17 mouse cellular contexts compared by ENCODE assay signal in the genomic region with DNA sequence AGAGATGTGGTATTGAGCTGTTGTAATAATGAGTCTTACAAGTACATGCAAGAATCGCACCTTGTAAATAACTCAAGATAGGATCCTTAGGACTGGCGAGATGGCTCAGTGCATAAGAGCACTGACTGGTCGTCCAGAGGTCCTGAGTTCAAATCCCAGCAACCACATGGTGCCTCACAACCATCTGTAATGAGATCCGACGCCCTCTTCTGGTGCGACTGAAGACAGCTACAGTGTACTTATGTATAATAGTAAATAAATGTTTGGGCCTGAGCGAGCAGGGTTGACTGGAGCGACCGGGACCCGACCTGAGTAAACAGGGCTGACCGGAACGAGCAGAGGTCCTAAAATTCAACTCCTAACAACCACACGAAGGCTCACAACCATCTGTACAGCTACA. TPM values are rescaled to one million over a fixed set of nuclear protein-coding genes. Genes with fewer than 3 reads are reported as not detected.
DNase-seq lines count a peak whose midpoint lies in the region; ATAC-seq and TF ChIP-seq lines count a peak whose summit lies in the region.
"Not testable (repeated sequence)": the region's sequence is repeated elsewhere in the genome, so short reads cannot be mapped to it uniquely, and the experiment has no call there.
"Had no signal": no experiment of that assay in that cellular context is flagged by ENCODE, and none has a peak within 500 bp of the region (broad histone marks: within the 10 kb centered on the region; RNA-seq: fewer than 3 reads in every experiment).

No protein-coding gene starts in this region.

- not testable (repeated sequence) for H3K4me2 ChIP-seq in kidney, postnatal 0 days (ENCODE audit: low read length); liver, embryonic 14.5 days (ENCODE audit: low read depth); midbrain, embryonic 11.5 days; stomach, postnatal 0 days (replicated peaks; ENCODE audit: low read depth)

- not testable (repeated sequence) for H3K4me3 ChIP-seq in kidney, postnatal 0 days (replicated peaks; ENCODE audit: low read depth, low read length); liver, embryonic 14.5 days (ENCODE audit: insufficient read depth in 1 of 2, low read depth in 2 of 2, low read length in 2 of 2); midbrain, embryonic 11.5 days (ENCODE audit: low read depth, low read length); stomach, postnatal 0 days (ENCODE audit: low read depth, low read length)

- not testable (repeated sequence) for ATAC-seq in kidney, postnatal 0 days (replicated peaks; ENCODE audit: low FRiP score, low read depth); liver, embryonic 14.5 days (ENCODE audit: insufficient read depth); midbrain, embryonic 11.5 days (ENCODE audit: low FRiP score); stomach, postnatal 0 days (ENCODE audit: low FRiP score, low TSS enrichment)

- H3K27me3 ChIP-seq in kidney, postnatal 0 days (ENCODE audit: insufficient read depth, low read length); liver, embryonic 14.5 days (ENCODE audit: control insufficient read depth, insufficient read depth, low read length); midbrain, embryonic 11.5 days (ENCODE audit: control insufficient read depth, insufficient read depth, low read length); stomach, postnatal 0 days (ENCODE audit: control insufficient read depth, insufficient read depth, low read length): not testable (repeated sequence)

- H3K36me3 ChIP-seq in kidney, postnatal 0 days (ENCODE audit: insufficient read depth, low read length); liver, embryonic 14.5 days (replicated peaks; ENCODE audit: control insufficient read depth, insufficient read depth, low read depth); midbrain, embryonic 11.5 days (ENCODE audit: control insufficient read depth, insufficient read depth, low read length); stomach, postnatal 0 days (ENCODE audit: control insufficient read depth, insufficient read depth, low read length): not testable (repeated sequence)

- TF ChIP-seq EP300 in liver, embryonic 14.5 days (IDR thresholded peaks at IDR 0.05; ENCODE audit: low read depth); stomach, postnatal 0 days (optimal IDR thresholded peaks at IDR 0.05): not testable (repeated sequence)

- TF ChIP-seq CTCF in kidney, postnatal 0 days (IDR thresholded peaks at IDR 0.05; ENCODE audit: low read depth), result 0 out of 2 replicates have a peak, but pooled peaks have one; percentile 9
- 0 out of 2 replicates have a peak, but pooled peaks have one; percentile 27 for TF ChIP-seq CTCF in liver, embryonic 14.5 days (IDR thresholded peaks at IDR 0.05; ENCODE audit: low read depth)
- TF ChIP-seq CTCF in stomach, postnatal 0 days (IDR thresholded peaks at IDR 0.05; ENCODE audit: low read depth), result peak; percentile 25; the same call in 1 of the 2 replicates

- not testable (repeated sequence) for H3K9me3 ChIP-seq in kidney, postnatal 0 days (replicated peaks; ENCODE audit: low read length); liver, embryonic 14.5 days (ENCODE audit: control insufficient read depth, low read length); midbrain, embryonic 11.5 days (ENCODE audit: control insufficient read depth, low read length); stomach, postnatal 0 days (ENCODE audit: control insufficient read depth, low read length)

- not testable (repeated sequence) for H3K4me1 ChIP-seq in kidney, postnatal 0 days (replicated peaks; ENCODE audit: insufficient read depth, low read length); liver, embryonic 14.5 days (replicated peaks; ENCODE audit: control insufficient read depth in 2 of 2, insufficient read depth in 2 of 2, low read length in 1 of 2); midbrain, embryonic 11.5 days (ENCODE audit: control insufficient read depth, insufficient read depth, low read length); stomach, postnatal 0 days (replicated peaks; ENCODE audit: control insufficient read depth, insufficient read depth)

- DNase-seq in A20 (ENCODE audit: low read depth, low spot score), result peak; percentile 33
- DNase-seq in CD4-positive, CD25-positive, alpha-beta regulatory T cell, adult 2 months (ENCODE audit: low read depth, low spot score), result peak; percentile 43
- DNase-seq in kidney, postnatal 0 days (ENCODE audit: low spot score); liver, embryonic 14.5 days (ENCODE audit: low read depth in 3 of 3, low spot score in 3 of 3); stomach, postnatal 0 days (ENCODE audit: low spot score): not testable (repeated sequence)
- DNase-seq in midbrain, embryonic 11.5 days (ENCODE audit: low spot score, missing footprints), result peak; percentile 72

- H3K9ac ChIP-seq in kidney, postnatal 0 days (ENCODE audit: low read depth, low read length); liver, embryonic 14.5 days (replicated peaks); midbrain, embryonic 11.5 days (ENCODE audit: low read length); stomach, postnatal 0 days (ENCODE audit: low read length): not testable (repeated sequence)

- 85% methylated on average over 13 of the region's 13 CpGs for WGBS in kidney, postnatal 0 days
- WGBS in liver, embryonic 14.5 days (ENCODE audit: insufficient replicate concordance), result 73% methylated on average over 13 of the region's 13 CpGs
- 87% methylated on average over 13 of the region's 13 CpGs for WGBS in midbrain, embryonic 11.5 days
- 80% methylated on average over 13 of the region's 13 CpGs for WGBS in stomach, postnatal 0 days

- not testable (repeated sequence) for H3K27ac ChIP-seq in kidney, postnatal 0 days; liver, embryonic 14.5 days; midbrain, embryonic 11.5 days (ENCODE audit: low read depth, low read length); stomach, postnatal 0 days (replicated peaks)

RNA-seq across cellular contexts. Expression of a gene that starts 3.5 kb away (rescaled TPM):
- 14.2 and 16.1 TPM in 2 replicates for polyA plus RNA-seq in kidney, postnatal 0 days (2015; fragmentation: Nextera tagmentation; extraction: Ambion mirVana)
- polyA plus RNA-seq in liver, embryonic 14.5 days (2012; rRNA removed), result 24.3 and 29.1 TPM in 2 replicates
- polyA plus RNA-seq in liver, embryonic 14.5 days (2014; fragmentation: Nextera tagmentation; extraction: Ambion mirVana), result 25.5 and 28.8 TPM in 2 replicates
- polyA plus RNA-seq in midbrain, embryonic 11.5 days (2014; fragmentation: Nextera tagmentation; extraction: Ambion mirVana), result 3.2 and 3.3 TPM in 2 replicates
- polyA plus RNA-seq in stomach, postnatal 0 days (2015; fragmentation: Nextera tagmentation; extraction: Ambion mirVana), result 35.9 and 40.2 TPM in 2 replicates

RNA-seq across cellular contexts. Expression of a gene that starts 6.4 kb away (rescaled TPM):
- 16.4 and 18.6 TPM in 2 replicates for polyA plus RNA-seq in kidney, postnatal 0 days (2015; fragmentation: Nextera tagmentation; extraction: Ambion mirVana)
- polyA plus RNA-seq in liver, embryonic 14.5 days (2012; rRNA removed), result 6.8 and 7.9 TPM in 2 replicates
- polyA plus RNA-seq in liver, embryonic 14.5 days (2014; fragmentation: Nextera tagmentation; extraction: Ambion mirVana), result 9.8 and 10.6 TPM in 2 replicates
- 7.3 and 7.6 TPM in 2 replicates for polyA plus RNA-seq in midbrain, embryonic 11.5 days (2014; fragmentation: Nextera tagmentation; extraction: Ambion mirVana)
- polyA plus RNA-seq in stomach, postnatal 0 days (2015; fragmentation: Nextera tagmentation; extraction: Ambion mirVana), result 18.9 and 21.0 TPM in 2 replicates

RNA-seq across cellular contexts. Expression of a gene that starts 6.6 kb away (rescaled TPM):
- polyA plus RNA-seq in kidney, postnatal 0 days (2015; fragmentation: Nextera tagmentation; extraction: Ambion mirVana), result not detected in 2 replicates
- not detected in 2 replicates for polyA plus RNA-seq in liver, embryonic 14.5 days (2012; rRNA removed)
- polyA plus RNA-seq in liver, embryonic 14.5 days (2014; fragmentation: Nextera tagmentation; extraction: Ambion mirVana), result not detected in 2 replicates
- polyA plus RNA-seq in midbrain, embryonic 11.5 days (2014; fragmentation: Nextera tagmentation; extraction: Ambion mirVana), result not detected in 2 replicates
- not detected in 2 replicates for polyA plus RNA-seq in stomach, postnatal 0 days (2015; fragmentation: Nextera tagmentation; extraction: Ambion mirVana)
- polyA plus RNA-seq: C2C12; cerebellum, adult 2 months; cortical plate, adult 2 months; embryonic facial prominence, embryonic 10.5 days; embryonic facial prominence, embryonic 12.5 days; embryonic facial prominence, embryonic 14.5 days; forebrain, embryonic 11.5 days; forebrain, embryonic 13.5 days; forebrain, embryonic 15.5 days; forebrain, postnatal 0 days; Patski had no signal

RNA-seq across cellular contexts. Expression of a gene that starts 15.8 kb away (rescaled TPM):
- polyA plus RNA-seq in kidney, postnatal 0 days (2015; fragmentation: Nextera tagmentation; extraction: Ambion mirVana), result 1.3 and 1.7 TPM in 2 replicates
- polyA plus RNA-seq in liver, embryonic 14.5 days (2012; rRNA removed), result 3.2 and 4.3 TPM in 2 replicates
- 3.7 and 4.0 TPM in 2 replicates for polyA plus RNA-seq in liver, embryonic 14.5 days (2014; fragmentation: Nextera tagmentation; extraction: Ambion mirVana)
- polyA plus RNA-seq in midbrain, embryonic 11.5 days (2014; fragmentation: Nextera tagmentation; extraction: Ambion mirVana), result 3.1 TPM in 2 replicates
- polyA plus RNA-seq in stomach, postnatal 0 days (2015; fragmentation: Nextera tagmentation; extraction: Ambion mirVana), result 1.0 and 1.1 TPM in 2 replicates

RNA-seq across cellular contexts. Expression of a gene that starts 22.0 kb away (rescaled TPM):
- 0.13 and 0.22 TPM in 2 replicates for polyA plus RNA-seq in kidney, postnatal 0 days (2015; fragmentation: Nextera tagmentation; extraction: Ambion mirVana)
- 0.03 TPM in 1 of 2 replicates, not detected in the other for polyA plus RNA-seq in liver, embryonic 14.5 days (2012; rRNA removed)
- not detected in 2 replicates for polyA plus RNA-seq in liver, embryonic 14.5 days (2014; fragmentation: Nextera tagmentation; extraction: Ambion mirVana)
- not detected in 2 replicates for polyA plus RNA-seq in midbrain, embryonic 11.5 days (2014; fragmentation: Nextera tagmentation; extraction: Ambion mirVana)
- polyA plus RNA-seq in stomach, postnatal 0 days (2015; fragmentation: Nextera tagmentation; extraction: Ambion mirVana), result 0.08 and 0.10 TPM in 2 replicates
- polyA plus RNA-seq: embryonic facial prominence, embryonic 10.5 days; embryonic facial prominence, embryonic 12.5 days; embryonic facial prominence, embryonic 14.5 days; forebrain, embryonic 11.5 days; forebrain, embryonic 13.5 days; forebrain, embryonic 15.5 days; forebrain, postnatal 0 days had no signal
